Mouse (Mus musculus): ENCODE measurements around the gene Naa25.

DNA sequence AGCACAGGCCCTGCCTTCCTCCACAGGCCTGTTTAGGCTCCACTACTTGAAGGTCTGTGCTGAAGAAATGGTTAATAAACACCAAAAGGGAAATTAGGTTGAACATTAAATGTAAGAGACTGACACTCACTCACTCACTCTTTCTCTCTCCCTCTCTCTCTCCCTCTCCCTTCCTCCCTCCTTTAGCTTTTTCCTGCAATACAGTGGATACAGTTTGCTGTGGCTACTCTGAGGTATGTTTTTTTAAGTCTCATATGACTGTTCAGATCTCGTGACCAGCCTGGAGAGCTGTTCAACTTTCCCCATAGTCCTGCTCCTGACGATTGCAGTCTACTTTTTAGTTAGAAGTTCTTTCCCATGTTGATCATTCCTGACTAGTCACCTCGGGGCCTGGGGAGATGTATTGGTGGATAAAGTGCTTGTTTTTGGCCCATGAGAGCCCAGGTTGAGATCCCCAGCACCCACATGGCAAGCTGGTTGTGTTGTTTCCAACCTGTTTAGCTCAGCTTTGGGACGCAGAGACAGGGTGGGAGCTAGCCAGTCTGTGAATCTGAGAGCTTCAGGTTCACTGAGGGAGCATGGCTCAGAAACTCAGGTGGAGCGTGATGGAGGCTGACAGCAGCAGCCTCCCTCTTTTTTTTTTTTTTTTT, 66.0 kb downstream of the Naa25 start:
- no peak for TF ChIP-seq CTCF (IDR thresholded peaks at IDR 0.05)
- TF ChIP-seq EP300 (IDR thresholded peaks at IDR 0.05) = 0 out of 2 replicates have a peak, but pooled peaks have one; percentile 8
